Mouse (Mus musculus): ENCODE measurements around the gene 1700037C18Rik.
"Not testable (repeated sequence)": the region's sequence is repeated elsewhere in the genome, so short reads cannot be mapped to it uniquely, and the experiment has no call there.

1700037C18Rik gene

DNA sequence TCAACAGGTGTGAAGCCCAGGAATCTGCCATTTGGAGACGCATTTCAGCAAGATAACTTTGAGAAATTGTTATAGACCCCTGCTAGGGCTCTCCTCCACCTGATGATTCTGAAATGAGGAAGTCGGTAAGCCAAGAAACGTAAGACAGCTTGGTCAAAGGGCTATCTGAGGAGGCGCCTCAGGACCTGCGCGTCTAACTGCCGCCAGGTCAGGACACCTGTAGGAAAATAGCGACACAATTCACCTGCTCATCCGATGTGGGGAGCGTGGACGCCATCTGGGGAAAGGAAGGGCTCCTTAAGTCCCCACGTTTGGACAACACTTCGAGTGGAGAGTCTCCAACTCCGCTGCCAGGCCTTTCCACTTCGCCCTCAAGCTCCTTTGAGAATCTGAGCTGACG, 36.7 kb downstream of the 1700037C18Rik start:
- DNase-seq = no peak

DNA sequence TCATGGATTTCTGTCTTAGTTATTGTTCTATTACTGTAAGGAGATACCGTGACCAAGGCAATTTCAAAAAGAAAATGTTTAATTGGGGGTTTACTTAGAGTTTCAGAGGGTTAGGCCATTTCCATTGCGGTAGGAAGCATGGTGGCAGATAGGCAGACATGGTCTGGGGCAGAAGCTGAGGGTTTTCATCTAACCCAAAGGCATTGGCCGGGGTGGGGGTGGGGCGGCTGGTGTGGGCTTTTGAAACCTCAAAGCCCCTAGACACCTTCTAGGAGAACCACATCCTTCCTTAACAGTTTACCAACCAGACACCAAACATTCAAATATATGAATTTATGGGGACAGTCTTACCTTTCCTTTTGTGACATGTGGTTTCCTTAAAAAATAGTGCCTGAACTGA, 49.2 kb downstream of the 1700037C18Rik start:
- no peak for DNase-seq

DNA sequence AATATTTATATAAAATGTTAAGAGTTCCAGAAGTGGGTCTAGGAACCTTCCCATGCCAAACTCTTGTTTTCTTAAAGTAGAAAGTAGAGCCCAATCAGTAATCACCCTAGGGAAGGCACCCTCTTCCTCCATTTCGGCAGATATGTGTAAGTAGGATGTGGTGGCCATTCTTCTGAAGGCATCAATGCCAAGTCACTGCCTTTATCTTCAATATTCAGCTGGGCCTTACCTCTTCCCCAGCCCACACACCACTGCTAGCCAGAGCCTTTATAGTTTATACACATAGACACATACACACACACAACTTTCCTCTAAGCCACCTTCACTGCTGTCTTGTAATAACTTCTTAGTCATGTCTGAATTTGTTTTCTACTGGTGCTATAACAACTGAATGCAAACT, 52.7 kb downstream of the 1700037C18Rik start:
- DNase-seq = no peak

DNA sequence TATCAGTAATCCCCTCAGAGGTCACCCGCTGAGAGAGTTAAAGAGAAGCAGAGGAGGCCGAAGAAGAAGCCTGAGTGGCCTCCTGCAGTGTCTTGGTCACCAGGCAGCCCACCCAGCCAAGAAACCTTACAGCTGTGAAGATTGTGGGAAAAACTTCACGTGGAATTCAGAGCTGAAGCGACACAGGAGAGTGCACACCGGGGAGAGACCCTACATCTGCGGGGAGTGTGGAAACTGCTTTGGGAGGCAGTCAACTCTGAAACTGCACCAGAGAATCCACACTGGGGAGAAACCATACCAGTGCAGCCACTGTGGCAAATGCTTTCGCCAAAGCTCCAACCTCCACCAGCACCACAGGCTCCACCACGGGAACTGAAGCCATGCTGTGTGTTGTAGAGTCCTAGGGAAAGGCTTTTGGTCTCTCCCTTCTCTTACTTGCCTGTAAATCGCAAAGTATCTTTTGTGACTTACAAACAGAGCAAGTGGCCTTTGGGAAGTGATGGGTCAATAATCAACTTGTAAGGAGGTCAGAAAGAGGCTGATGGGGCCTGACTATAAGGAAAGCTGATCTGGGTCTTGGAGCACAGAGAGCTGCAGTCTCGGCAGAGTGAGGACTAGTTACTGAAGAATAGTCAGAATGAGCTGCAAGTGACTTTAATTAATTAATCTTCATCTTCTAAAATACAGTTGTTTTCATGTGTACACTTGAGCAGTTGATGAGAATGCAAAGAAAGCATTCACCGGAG, 53.9 kb downstream of the 1700037C18Rik start:
- DNase-seq = no peak

- no peak for DNase-seq
Measured at GRCm38 (mm10) chr16:3852586-3852985, 55.9 kb downstream of the 1700037C18Rik start.

- not testable (repeated sequence) for DNase-seq
Measured at GRCm38 (mm10) chr16:3851301-3851700, 57.2 kb downstream of the 1700037C18Rik start.

GRCm38 (mm10) chr16:3848416-3848815, 60.1 kb downstream of the 1700037C18Rik start:
- no peak for DNase-seq

DNA sequence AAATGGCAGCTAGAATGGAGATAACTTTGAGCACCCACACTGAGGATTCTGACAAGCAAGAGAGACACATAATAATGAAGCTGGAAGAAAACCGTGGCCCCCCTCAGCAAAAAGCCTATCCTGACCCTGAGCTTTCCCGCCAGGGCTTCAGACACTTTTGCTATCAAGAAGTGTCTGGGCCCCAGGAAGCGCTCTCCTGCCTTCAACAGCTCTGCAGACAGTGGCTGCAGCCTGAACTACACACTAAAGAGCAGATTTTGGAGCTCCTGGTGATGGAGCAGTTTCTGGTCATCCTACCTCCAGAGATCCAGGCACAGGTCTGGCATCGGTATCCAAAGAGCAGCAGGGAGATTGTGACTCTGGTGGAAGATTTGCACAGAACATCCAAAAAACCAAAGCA, 60.6 kb downstream of the 1700037C18Rik start:
- DNase-seq = no peak

DNA sequence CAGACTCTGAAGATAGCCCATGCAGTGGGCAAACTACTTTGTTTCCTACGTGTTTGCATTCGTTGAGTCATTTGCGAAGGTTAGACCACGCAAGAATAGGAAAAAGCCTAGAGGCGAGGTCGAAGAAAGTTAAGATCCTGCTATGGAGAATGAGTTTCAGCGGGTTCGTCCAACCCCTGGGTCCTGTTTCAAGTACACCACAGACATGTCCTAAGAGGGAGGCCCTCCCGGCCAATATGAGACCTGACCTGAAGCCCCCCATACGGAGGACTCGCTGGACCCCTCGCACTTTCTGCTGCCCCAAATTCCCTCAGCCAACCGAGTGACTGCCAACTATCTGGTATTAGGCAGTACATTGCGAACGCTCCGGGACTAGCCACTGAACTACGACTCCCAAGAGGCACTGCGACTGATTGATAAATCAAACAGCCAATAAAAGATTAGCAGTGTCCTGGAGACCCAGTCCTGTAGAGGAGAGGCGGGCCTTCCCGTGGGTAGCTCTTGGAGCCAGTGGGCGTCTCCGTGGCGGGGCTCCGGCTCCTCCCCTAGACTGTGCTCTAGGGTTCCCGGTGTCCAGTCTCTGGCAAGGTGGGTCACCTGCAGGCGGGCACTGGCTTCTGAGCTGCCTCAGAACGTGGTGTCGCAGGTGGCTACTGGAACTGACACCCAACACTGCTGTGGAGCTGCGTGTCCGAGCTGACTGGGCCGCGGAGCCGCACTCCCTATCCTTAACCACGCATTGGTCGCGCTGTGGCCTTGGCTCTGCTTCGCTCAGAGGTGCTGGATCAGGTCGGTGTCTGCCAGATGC, 61.6 kb downstream of the 1700037C18Rik start, which contains the start of gene Zfp174:
Zfp174 (plus strand) TSS at position 558 of the 808 bp plus-strand sequence.
- DNase-seq = peak; percentile 95

All from kidney, adult 18-20 months (tissue).